Comparison of ENCODE assay signal across 13 mouse cellular contexts in genomic region chr11:119143376-119144002, GRCm38 (mm10). TPM values are rescaled to one million over a fixed set of nuclear protein-coding genes. Genes with fewer than 3 reads are reported as not detected.
A peak's percentile ranks its signal among the peaks of the same experiment; 100 is the strongest.
DNase-seq lines count a peak whose midpoint lies in the region; ATAC-seq and TF ChIP-seq lines count a peak whose summit lies in the region.
"Had no signal": no experiment of that assay in that cellular context is flagged by ENCODE, and none has a peak within 500 bp of the region (broad histone marks: within the 10 kb centered on the region; RNA-seq: fewer than 3 reads in every experiment).

No protein-coding gene starts in this region.

- H3K27ac ChIP-seq in hindbrain, embryonic 14.5 days, result peak overlapping the region; percentile 9; the same call in 1 of the 2 replicates
- H3K27ac ChIP-seq in hindbrain, embryonic 13.5 days, result no peak overlapping the region
- H3K27ac ChIP-seq in midbrain, embryonic 14.5 days (replicated peaks; ENCODE audit: low read depth, low read length), result 0 out of 2 replicates have a peak overlapping the region, but pooled peaks have one; percentile 67
- H3K27ac ChIP-seq in midbrain, embryonic 15.5 days, result no peak overlapping the region
- H3K27ac ChIP-seq in CH12.LX (ENCODE audit: insufficient read depth, low read depth), result no peak overlapping the region
- peak overlapping the region; percentile 19; the same call in 1 of the 2 replicates for H3K27ac ChIP-seq in limb, embryonic 10.5 days
- H3K27ac ChIP-seq: embryonic facial prominence, embryonic 12.5 days; liver, embryonic 14.5 days; stomach, embryonic 15.5 days had no signal

- H3K4me1 ChIP-seq in hindbrain, embryonic 14.5 days (replicated peaks; ENCODE audit: control insufficient read depth, insufficient read depth, low read length), result peaks cover 13% of the 10 kb centered on the region
- H3K4me1 ChIP-seq in hindbrain, embryonic 13.5 days (replicated peaks), result peaks cover 35% of the 10 kb centered on the region
- H3K4me1 ChIP-seq in midbrain, embryonic 14.5 days (ENCODE audit: control insufficient read depth, insufficient read depth, low read length), result peaks cover 12% of the 10 kb centered on the region; the same call in 1 of the 2 replicates
- H3K4me1 ChIP-seq in midbrain, embryonic 15.5 days, result peaks cover 20% of the 10 kb centered on the region
- peaks cover 31 to 71% of the 10 kb centered on the region in 2 experiments for H3K4me1 ChIP-seq in CH12.LX (ENCODE audit: control insufficient read depth in 1 of 2, insufficient read depth in 2 of 2)
- H3K4me1 ChIP-seq in limb, embryonic 10.5 days, result peaks cover 61% of the 10 kb centered on the region

- H3K27me3 ChIP-seq in hindbrain, embryonic 14.5 days (ENCODE audit: control insufficient read depth, insufficient read depth, low read length), result no peaks in the 10 kb centered on the region
- H3K27me3 ChIP-seq in hindbrain, embryonic 13.5 days, result no peaks in the 10 kb centered on the region
- no peaks in the 10 kb centered on the region for H3K27me3 ChIP-seq in midbrain, embryonic 14.5 days (ENCODE audit: control insufficient read depth, insufficient read depth, low read length)
- H3K27me3 ChIP-seq in midbrain, embryonic 15.5 days (replicated peaks), result no peaks in the 10 kb centered on the region
- H3K27me3 ChIP-seq in CH12.LX (replicated peaks), result peaks cover 14% of the 10 kb centered on the region
- H3K27me3 ChIP-seq in limb, embryonic 10.5 days (ENCODE audit: low read depth, poor library complexity, severe bottlenecking), result peaks cover 51% of the 10 kb centered on the region
- H3K27me3 ChIP-seq: embryonic facial prominence, embryonic 12.5 days; stomach, embryonic 15.5 days had no signal

- H3K4me2 ChIP-seq in hindbrain, embryonic 14.5 days (replicated peaks), result no peak overlapping the region
- no peak overlapping the region for H3K4me2 ChIP-seq in hindbrain, embryonic 13.5 days
- H3K4me2 ChIP-seq in midbrain, embryonic 14.5 days (ENCODE audit: low read length), result no peak overlapping the region
- no peak overlapping the region for H3K4me2 ChIP-seq in midbrain, embryonic 15.5 days
- no peak overlapping the region for H3K4me2 ChIP-seq in CH12.LX (ENCODE audit: insufficient read depth, low read depth, poor library complexity, severe bottlenecking)
- H3K4me2 ChIP-seq: embryonic facial prominence, embryonic 12.5 days; stomach, embryonic 15.5 days had no signal

- in situ Hi-C loops in CH12.LX (cut with MboI; ENCODE audit: low pct_ligation_motif_present, low pct_unique_long_range_greater_than_20kb, low sequenced_read_pairs), result no loop called here

- no peak overlapping the region for H3K4me3 ChIP-seq in hindbrain, embryonic 14.5 days (replicated peaks; ENCODE audit: low read length)
- no peak overlapping the region for H3K4me3 ChIP-seq in hindbrain, embryonic 13.5 days
- H3K4me3 ChIP-seq in midbrain, embryonic 14.5 days (replicated peaks; ENCODE audit: low read depth, low read length), result no peak overlapping the region
- H3K4me3 ChIP-seq in midbrain, embryonic 15.5 days, result no peak overlapping the region
- no peak overlapping the region for H3K4me3 ChIP-seq in CH12.LX (replicated peaks in 1 of 3; ENCODE audit: low read depth in 2 of 3, low read length in 2 of 3, poor library complexity in 1 of 3)
- H3K4me3 ChIP-seq in limb, embryonic 10.5 days, result no peak overlapping the region
- H3K4me3 ChIP-seq: embryonic facial prominence, embryonic 12.5 days; stomach, embryonic 15.5 days had no signal

- peaks cover 17% of the 10 kb centered on the region for H3K36me3 ChIP-seq in hindbrain, embryonic 14.5 days (replicated peaks; ENCODE audit: control insufficient read depth, insufficient read depth)
- peaks cover 15% of the 10 kb centered on the region for H3K36me3 ChIP-seq in hindbrain, embryonic 13.5 days
- H3K36me3 ChIP-seq in midbrain, embryonic 14.5 days (ENCODE audit: control insufficient read depth, insufficient read depth, low read length), result peaks cover 16% of the 10 kb centered on the region
- 0 out of 2 replicates have a peak, but pooled peaks cover 6% of the 10 kb centered on the region for H3K36me3 ChIP-seq in midbrain, embryonic 15.5 days (replicated peaks)
- no peaks in the 10 kb centered on the region for H3K36me3 ChIP-seq in CH12.LX (replicated peaks in 1 of 2; ENCODE audit: control insufficient read depth in 1 of 2, insufficient read depth in 1 of 2, low read length in 1 of 2)
- peaks cover 13% of the 10 kb centered on the region for H3K36me3 ChIP-seq in limb, embryonic 10.5 days

- no peak for TF ChIP-seq CTCF in CH12.LX (conservative IDR thresholded peaks at IDR 0.05 in 1 of 2, IDR thresholded peaks at IDR 0.05 in 1 of 2; ENCODE audit: low read depth in 2 of 2, low read length in 2 of 2)

- no peak for TF ChIP-seq RAD21 in CH12.LX (IDR thresholded peaks at IDR 0.05; ENCODE audit: low read depth, low read length)

- TF ChIP-seq EP300 in CH12.LX (IDR thresholded peaks at IDR 0.05; ENCODE audit: low read length), result no peak

- no peaks in the 10 kb centered on the region for H3K9me3 ChIP-seq in hindbrain, embryonic 14.5 days (ENCODE audit: control insufficient read depth, low read length)
- no peaks in the 10 kb centered on the region for H3K9me3 ChIP-seq in hindbrain, embryonic 13.5 days
- no peaks in the 10 kb centered on the region for H3K9me3 ChIP-seq in midbrain, embryonic 14.5 days (ENCODE audit: control insufficient read depth, low read length)
- H3K9me3 ChIP-seq in midbrain, embryonic 15.5 days, result no peaks in the 10 kb centered on the region
- H3K9me3 ChIP-seq in CH12.LX (replicated peaks; ENCODE audit: low read length), result no peaks in the 10 kb centered on the region
- no peaks in the 10 kb centered on the region for H3K9me3 ChIP-seq in limb, embryonic 10.5 days (replicated peaks)
- H3K9me3 ChIP-seq: embryonic facial prominence, embryonic 12.5 days; stomach, embryonic 15.5 days had no signal

- WGBS in hindbrain, embryonic 14.5 days, result 87% methylated on average over 16 of the region's 16 CpGs
- 85% methylated on average over 16 of the region's 16 CpGs for WGBS in hindbrain, embryonic 13.5 days
- WGBS in midbrain, embryonic 14.5 days, result 89% methylated on average over 16 of the region's 16 CpGs
- 90% methylated on average over 16 of the region's 16 CpGs for WGBS in midbrain, embryonic 15.5 days
- WGBS in limb, embryonic 10.5 days, result 89% methylated on average over 16 of the region's 16 CpGs

- ATAC-seq in hindbrain, embryonic 14.5 days (ENCODE audit: low FRiP score), result no peak
- ATAC-seq in hindbrain, embryonic 13.5 days (ENCODE audit: low FRiP score), result no peak
- no peak for ATAC-seq in midbrain, embryonic 14.5 days (ENCODE audit: low FRiP score, low TSS enrichment)
- ATAC-seq in midbrain, embryonic 15.5 days (replicated peaks), result no peak

- 0 out of 2 replicates have a peak overlapping the region, but pooled peaks have one; percentile 20 for H3K9ac ChIP-seq in hindbrain, embryonic 14.5 days
- no peak overlapping the region; the same call in 1 of the 2 replicates for H3K9ac ChIP-seq in hindbrain, embryonic 13.5 days
- no peak overlapping the region for H3K9ac ChIP-seq in midbrain, embryonic 14.5 days (replicated peaks; ENCODE audit: low read length)
- H3K9ac ChIP-seq in midbrain, embryonic 15.5 days, result no peak overlapping the region
- no peak overlapping the region for H3K9ac ChIP-seq in CH12.LX (ENCODE audit: insufficient read depth, low read depth)
- H3K9ac ChIP-seq: embryonic facial prominence, embryonic 12.5 days; liver, embryonic 14.5 days; stomach, embryonic 15.5 days had no signal

- DNase-seq in hindbrain, embryonic 14.5 days (ENCODE audit: low spot score), result no peak
- no peak for DNase-seq in midbrain, embryonic 14.5 days
- DNase-seq in CH12.LX (ENCODE audit: extremely low read depth), result no peak
- DNase-seq in limb, embryonic 10.5 days (ENCODE audit: low spot score), result no peak
- no peak for DNase-seq in gastrocnemius, postnatal 10 days
- DNase-seq in cerebellum, adult 11-12 months, result no peak
- DNase-seq: cerebellum, postnatal 36 days; lung, postnatal 4 days had no signal

- dilution Hi-C loops in CH12.LX (cut with MboI; ENCODE audit: extremely low pct_ligation_motif_present, extremely low pct_unique_long_range_greater_than_20kb, low sequenced_read_pairs), result no loop called here

- H3K79me2 ChIP-seq in CH12.LX (replicated peaks; ENCODE audit: control insufficient read depth, extremely low read depth, insufficient read depth, poor library complexity, severe bottlenecking), result no peaks in the 10 kb centered on the region

- TF ChIP-seq POLR2A in CH12.LX (IDR thresholded peaks at IDR 0.05; ENCODE audit: low read depth, low read length), result no peak

TF ChIP-seq in CH12.LX, 34 proteins besides CTCF, POLR2A, EP300 and RAD21:
- TF ChIP-seq MXI1 (IDR thresholded peaks at IDR 0.05; ENCODE audit: low read depth, low read length) (0 out of 2 replicates have a peak, but pooled peaks have one; percentile 29), IRF4 (IDR thresholded peaks at IDR 0.05; ENCODE audit: low read depth, low read length) (no peak)
TF ChIP-seq in CH12.LX: peak in this region for 1.

RNA-seq across cellular contexts. Expression of gene Cbx4, which starts 57.5 kb away (rescaled TPM):
- 16.8 and 20.2 TPM in 2 replicates for polyA plus RNA-seq in hindbrain, embryonic 14.5 days (2014; fragmentation: Nextera tagmentation; extraction: Ambion mirVana)
- 14.1 and 15.8 TPM in 2 replicates for polyA plus RNA-seq in hindbrain, embryonic 13.5 days (2015; fragmentation: Nextera tagmentation; extraction: Ambion mirVana)
- polyA plus RNA-seq in midbrain, embryonic 14.5 days (2014; fragmentation: Nextera tagmentation; extraction: Ambion mirVana), result 19.0 and 19.3 TPM in 2 replicates
- 23.7 and 24.7 TPM in 2 replicates for polyA plus RNA-seq in midbrain, embryonic 15.5 days (2015; fragmentation: Nextera tagmentation; extraction: Ambion mirVana)
- total RNA-seq in CH12.LX (2012; rRNA removed), result 30.6 and 40.4 TPM in 2 replicates
- 11.4 and 15.0 TPM in 2 replicates for total RNA-seq in CH12.LX (2014; rRNA removed)
- 26.0 and 29.8 TPM in 2 replicates for polyA plus RNA-seq in CH12.LX (2012; ENCODE audit: insufficient read length, low read depth)
- polyA plus RNA-seq in limb, embryonic 10.5 days (2016; fragmentation: Nextera tagmentation; extraction: Ambion mirVana), result 4.3 and 7.1 TPM in 2 replicates
- total RNA-seq in gastrocnemius, postnatal 10 days (2021), result 1 to 10 TPM; 6.2 to 9.1 TPM

Comparison
In these comparisons a context has a peak if more than half of its experiments do, and no peak if none do; other contexts are left out.
1. H3K27ac ChIP-seq: peak in hindbrain, embryonic 14.5 days (single experiment), midbrain, embryonic 14.5 days (single experiment) and limb, embryonic 10.5 days (single experiment); none in hindbrain, embryonic 13.5 days (single experiment), midbrain, embryonic 15.5 days (single experiment) and CH12.LX (single experiment).